Mouse (Mus musculus) heart, embryonic 15.5 days (tissue): Measurements from ENCODE around the gene Mylip. TPM values are rescaled to one million over a fixed set of nuclear protein-coding genes. Genes with fewer than 3 reads are reported as not detected.

Experiments used
- ATAC-seq: fragments of 200-750 bp; cut with Nextera tagmentation; replicated peaks from 2 replicates; pipeline ENCODE4 v1.8.0; 2017; ENCODE audit warnings: low read depth, moderate TSS enrichment; ENCODE audit not compliant: insufficient number of reproducible peaks, insufficient read depth, low FRiP score
- H3K27ac ChIP-seq: fragments of 300-500 bp; sonication (generic); 2 replicates; pipeline ENCODE4 v1.5.1; 2015; ENCODE audit warnings: mild to moderate bottlenecking, inconsistent platforms
- H3K27me3 ChIP-seq: fragments of 300-500 bp; sonication (generic); 2 replicates; pipeline ENCODE4 v1.6.1; 2015; ENCODE audit warnings: inconsistent platforms
- H3K36me3 ChIP-seq: fragments of 300-500 bp; sonication (generic); 2 replicates; pipeline ENCODE4 v1.6.1; 2015; ENCODE audit warnings: mild to moderate bottlenecking, inconsistent platforms
- H3K4me1 ChIP-seq: fragments of 300-500 bp; sonication (generic); replicated peaks from 2 replicates; pipeline ENCODE4 v1.6.1; 2015; ENCODE audit warnings: inconsistent platforms
- H3K4me2 ChIP-seq: fragments of 300-500 bp; sonication (generic); 2 replicates; pipeline ENCODE4 v1.6.1; 2015; ENCODE audit warnings: inconsistent platforms, mild to moderate bottlenecking, moderate library complexity
- H3K4me3 ChIP-seq: fragments of 300-500 bp; sonication (generic); 2 replicates; pipeline ENCODE4 v1.5.1; 2015; ENCODE audit warnings: mild to moderate bottlenecking, inconsistent platforms
- H3K9ac ChIP-seq: fragments of 300-500 bp; sonication (generic); 2 replicates; pipeline ENCODE4 v1.6.1; 2015; ENCODE audit warnings: mild to moderate bottlenecking, inconsistent platforms
- H3K9me3 ChIP-seq: fragments of 300-500 bp; sonication (generic); replicated peaks from 2 replicates; pipeline ENCODE4 v1.6.1; 2016; ENCODE audit warnings: inconsistent platforms
- WGBS: fragments of 180-500 bp; shearing (Covaris S2); methylation state at CpG from one replicate; pipeline ENCODE4 v1.1.7; 2015; ENCODE audit warnings: mixed read lengths; 5-methylcytosine and 5-hydroxymethylcytosine counted together
- polyA plus RNA-seq: library from polyadenylated mRNA; unstranded; fragments of >200 nt; fragmentation: Nextera tagmentation; extraction: Ambion mirVana; gene quantifications from 2 replicates; pipeline ENCODE4 v1.2.1, GENCODE M21; 2015

Mylip gene
- polyA plus RNA-seq, 1 experiment from 2014 or later, result 8.9 TPM

GRCm38 (mm10) chr13:45372456-45372855, 17.1 kb upstream of the Mylip start:
- WGBS, result 80% methylated on average over 2 of the region's 2 CpGs
- H3K4me2 ChIP-seq, result no peak overlapping the region
- H3K4me1 ChIP-seq, result no peaks in the 10 kb centered on the region
- ATAC-seq, result no peak
- H3K36me3 ChIP-seq, result no peaks in the 10 kb centered on the region
- H3K9me3 ChIP-seq, result no peaks in the 10 kb centered on the region
- no peak overlapping the region for H3K4me3 ChIP-seq
- no peaks in the 10 kb centered on the region for H3K27me3 ChIP-seq
- no peak overlapping the region for H3K9ac ChIP-seq
- H3K27ac ChIP-seq, result no peak overlapping the region

GRCm38 (mm10) chr13:45374846-45375245, 14.7 kb upstream of the Mylip start:
- ATAC-seq, result no peak
- no peaks in the 10 kb centered on the region for H3K27me3 ChIP-seq
- H3K4me1 ChIP-seq, result no peaks in the 10 kb centered on the region
- no peak overlapping the region for H3K9ac ChIP-seq
- no peak overlapping the region for H3K27ac ChIP-seq
- H3K4me2 ChIP-seq, result no peak overlapping the region
- no peak overlapping the region for H3K4me3 ChIP-seq
- H3K9me3 ChIP-seq, result no peaks in the 10 kb centered on the region
- WGBS, result 43% methylated on average over 6 of the region's 6 CpGs
- no peaks in the 10 kb centered on the region for H3K36me3 ChIP-seq

- WGBS, result 30% methylated on average over 7 of the region's 7 CpGs
- peaks cover 4% of the 10 kb centered on the region; the same call in 1 of the 2 replicates for H3K4me1 ChIP-seq
- H3K27ac ChIP-seq, result no peak overlapping the region
These were observed 7.3 kb upstream of the Mylip start for GRCm38 (mm10) chr13:45382208-45382607.

GRCm38 (mm10) chr13:45384636-45385035, 4.9 kb upstream of the Mylip start:
- Histone ChIP-seq H3K27me3 (no peaks in the 10 kb centered on the region), H3K4me3 (no peak overlapping the region), H3K36me3 (no peaks in the 10 kb centered on the region), H3K4me1 (peaks cover 14% of the 10 kb centered on the region), H3K27ac (no peak overlapping the region), H3K9me3 (no peaks in the 10 kb centered on the region), H3K4me2 (no peak overlapping the region), H3K9ac (no peak overlapping the region)
- ATAC-seq, result no peak
- WGBS, result 43% methylated on average over 2 of the region's 2 CpGs

More at GRCm38 (mm10) chr13:45382208-45382607, 7.3 kb upstream of the Mylip start:
- no peak for ATAC-seq
- H3K36me3 ChIP-seq, result no peaks in the 10 kb centered on the region
- H3K9ac ChIP-seq, result no peak overlapping the region
- H3K4me3 ChIP-seq, result no peak overlapping the region
- H3K4me2 ChIP-seq, result 0 out of 2 replicates have a peak overlapping the region, but pooled peaks have one; percentile 11
- no peaks in the 10 kb centered on the region for H3K27me3 ChIP-seq
- H3K9me3 ChIP-seq, result no peaks in the 10 kb centered on the region

GRCm38 (mm10) chr13:45385521-45385920, 4.0 kb upstream of the Mylip start:
- no peak overlapping the region for H3K4me3 ChIP-seq
- ATAC-seq, result no peak

GRCm38 (mm10) chr13:45386253-45386652, 3.3 kb upstream of the Mylip start:
- WGBS, result 85% methylated on average over 14 of the region's 14 CpGs
- no peak overlapping the region for H3K4me2 ChIP-seq
- H3K4me3 ChIP-seq, result no peak overlapping the region
- H3K9ac ChIP-seq, result no peak overlapping the region
- H3K27ac ChIP-seq, result no peak overlapping the region
- peaks cover 25% of the 10 kb centered on the region for H3K4me1 ChIP-seq
- ATAC-seq, result no peak
- H3K9me3 ChIP-seq, result no peaks in the 10 kb centered on the region
- no peaks in the 10 kb centered on the region for H3K36me3 ChIP-seq
- no peaks in the 10 kb centered on the region for H3K27me3 ChIP-seq

More at GRCm38 (mm10) chr13:45385521-45385920, 4.0 kb upstream of the Mylip start:
- Histone ChIP-seq H3K9me3 (no peaks in the 10 kb centered on the region), H3K9ac (no peak overlapping the region), H3K36me3 (no peaks in the 10 kb centered on the region), H3K4me1 (peaks cover 19% of the 10 kb centered on the region), H3K27ac (no peak overlapping the region), H3K4me2 (no peak overlapping the region), H3K27me3 (no peaks in the 10 kb centered on the region)
- WGBS, result 86% methylated on average over 6 of the region's 6 CpGs

GRCm38 (mm10) chr13:45387231-45387630, 2.3 kb upstream of the Mylip start:
- Histone ChIP-seq H3K4me2 (no peak overlapping the region), H3K4me3 (no peak overlapping the region), H3K27me3 (no peaks in the 10 kb centered on the region), H3K9ac (no peak overlapping the region), H3K36me3 (no peaks in the 10 kb centered on the region), H3K27ac (no peak overlapping the region), H3K4me1 (peaks cover 27% of the 10 kb centered on the region), H3K9me3 (no peaks in the 10 kb centered on the region)
- 93% methylated on average over 4 of the region's 4 CpGs for whole genome bisulfite sequencing
- no peak for ATAC-seq

GRCm38 (mm10) chr13:45388254-45388805, 1.2 kb upstream of the Mylip start:
- no peak overlapping the region for H3K4me3 ChIP-seq
- no peaks in the 10 kb centered on the region for H3K27me3 ChIP-seq
- H3K9ac ChIP-seq, result no peak overlapping the region
- no peaks in the 10 kb centered on the region for H3K9me3 ChIP-seq
- WGBS, result 60% methylated on average over 16 of the region's 16 CpGs
- H3K4me1 ChIP-seq, result peaks cover 35% of the 10 kb centered on the region
- ATAC-seq, result no peak
- H3K27ac ChIP-seq, result no peak overlapping the region
- no peak overlapping the region for H3K4me2 ChIP-seq
- no peaks in the 10 kb centered on the region for H3K36me3 ChIP-seq

- Histone ChIP-seq H3K4me3 (peak overlapping the region; percentile 85), H3K9ac (peak overlapping the region; percentile 19; the same call in 1 of the 2 replicates)
These were observed 653 bp upstream of the Mylip start for GRCm38 (mm10) chr13:45388889-45389288.

GRCm38 (mm10) chr13:45390312-45390961, 895 bp downstream of the Mylip start:
- Histone ChIP-seq H3K36me3 (no peaks in the 10 kb centered on the region), H3K27me3 (no peaks in the 10 kb centered on the region), H3K9me3 (no peaks in the 10 kb centered on the region), H3K4me1 (peaks cover 35% of the 10 kb centered on the region), H3K27ac (peak overlapping the region; percentile 79), H3K4me3 (peak overlapping the region; percentile 85), H3K4me2 (peak overlapping the region; percentile 97), H3K9ac (peak overlapping the region; percentile 78)
- ATAC-seq, result no peak
- WGBS, result 3% methylated on average over 25 of the region's 25 CpGs

More at GRCm38 (mm10) chr13:45388889-45389288, 653 bp upstream of the Mylip start:
- Histone ChIP-seq H3K4me2 (peak overlapping the region; percentile 97), H3K27ac (0 out of 2 replicates have a peak overlapping the region, but pooled peaks have one; percentile 38), H3K36me3 (no peaks in the 10 kb centered on the region), H3K4me1 (peaks cover 35% of the 10 kb centered on the region), H3K27me3 (no peaks in the 10 kb centered on the region), H3K9me3 (no peaks in the 10 kb centered on the region)
- no peak for ATAC-seq
- WGBS, result 26% methylated on average over 4 of the region's 4 CpGs

GRCm38 (mm10) chr13:45390962-45391853, 1.7 kb downstream of the Mylip start:
- Histone ChIP-seq H3K4me1 (peaks cover 38% of the 10 kb centered on the region), H3K9me3 (no peaks in the 10 kb centered on the region), H3K4me3 (peak overlapping the region; percentile 85), H3K36me3 (no peaks in the 10 kb centered on the region), H3K27me3 (no peaks in the 10 kb centered on the region), H3K27ac (peak overlapping the region; percentile 79), H3K9ac (peak overlapping the region; percentile 78), H3K4me2 (peak overlapping the region; percentile 97)
- WGBS, result 29% methylated on average over 19 of the region's 19 CpGs
- peak; percentile 53 for ATAC-seq
